Mouse (Mus musculus) left cerebral cortex, adult 9 months (tissue): ENCODE data around the gene Lrrc51.
A peak's percentile ranks its signal among the peaks of the same experiment; 100 is the strongest.
"Not testable (repeated sequence)": the region's sequence is repeated elsewhere in the genome, so short reads cannot be mapped to it uniquely, and the experiment has no call there.

Experiments used
- DNase-seq, 2 experiments: peaks; one replicate each; pipeline ENCODE4 v3.0.0; 2022; ENCODE audit warnings: low spot score in 2 of 2

Gene Lrrc51

GRCm38 (mm10) chr7:101937569-101937968, 3.9 kb upstream of the Lrrc51 start:
- DNase-seq: peak in 1 of 2 experiments; percentile 23

- no peak for DNase-seq
These were observed 3.3 kb upstream of the Lrrc51 start for GRCm38 (mm10) chr7:101936996-101937395.

GRCm38 (mm10) chr7:101935957-101936356, 2.3 kb upstream of the Lrrc51 start:
- DNase-seq: no peak

- DNase-seq: no peak
These were observed 395 bp downstream of the Lrrc51 start for GRCm38 (mm10) chr7:101933300-101933699.

- DNase-seq: no peak
These were observed 1.1 kb downstream of the Lrrc51 start for GRCm38 (mm10) chr7:101932551-101932950.

- no peak for DNase-seq
These were observed 5.6 kb downstream of the Lrrc51 start for GRCm38 (mm10) chr7:101928093-101928492.

GRCm38 (mm10) chr7:101925892-101926291, 7.8 kb downstream of the Lrrc51 start:
- DNase-seq: not testable (repeated sequence)

- DNase-seq: peak in 1 of 2 experiments; percentile 73
These were observed 15.6 kb downstream of the Lrrc51 start for GRCm38 (mm10) chr7:101918071-101918470.

GRCm38 (mm10) chr7:101911982-101912381, 21.7 kb downstream of the Lrrc51 start:
- DNase-seq: no peak

GRCm38 (mm10) chr7:101910138-101910537, 23.6 kb downstream of the Lrrc51 start:
- DNase-seq: no peak

GRCm38 (mm10) chr7:101908367-101908766, 25.3 kb downstream of the Lrrc51 start:
- DNase-seq: no peak

GRCm38 (mm10) chr7:101906696-101907095, 27.0 kb downstream of the Lrrc51 start:
- no peak for DNase-seq

- DNase-seq: no peak
These were observed 27.4 kb downstream of the Lrrc51 start, which contains the start of gene Tomt for GRCm38 (mm10) chr7:101906287-101906681. Tomt (minus strand) TSS chr7:101906359.

GRCm38 (mm10) chr7:101905561-101906286, 28.0 kb downstream of the Lrrc51 start, which contains the start of gene Lamtor1:
Lamtor1 (plus strand) TSS chr7:101905904.
- DNase-seq: peak; percentile 98 to 100

GRCm38 (mm10) chr7:101902846-101903245, 30.8 kb downstream of the Lrrc51 start:
- no peak for DNase-seq

- DNase-seq: no peak
These were observed 31.7 kb downstream of the Lrrc51 start for GRCm38 (mm10) chr7:101901969-101902368.

- no peak for DNase-seq
These were observed 33.2 kb downstream of the Lrrc51 start for GRCm38 (mm10) chr7:101900331-101901097.

GRCm38 (mm10) chr7:101896104-101897066, 37.3 kb downstream of the Lrrc51 start:
- DNase-seq: peak; percentile 97 to 99

GRCm38 (mm10) chr7:101895695-101896094, 38.0 kb downstream of the Lrrc51 start:
- no peak for DNase-seq

GRCm38 (mm10) chr7:101888460-101888859, 45.2 kb downstream of the Lrrc51 start:
- DNase-seq: no peak

GRCm38 (mm10) chr7:101886274-101886673, 47.4 kb downstream of the Lrrc51 start:
- DNase-seq: no peak

- no peak for DNase-seq
These were observed 49.5 kb downstream of the Lrrc51 start for GRCm38 (mm10) chr7:101884160-101884559.
